Mouse (Mus musculus) gastrocnemius, adult 8-10 months (tissue): ENCODE measurements at regions not wholly inside any gene's neighbourhood (a gene's known extent, or its start where the extent isn't known, plus 50 kb on each side); places are given as distances from the start of the nearest gene placed in this dataset.

ENCODE experiments used
- DNase-seq, 2 experiments: peaks; one replicate each; pipeline ENCODE4 v3.0.0; 2022; ENCODE audit warnings: low spot score in 2 of 2

- no peak for DNase-seq
Measured at GRCm38 (mm10) chr16:76079761-76080502, 57.9 kb upstream of the Samsn1 start.

GRCm38 (mm10) chr16:76078219-76078618 lies 56.1 kb upstream of the Samsn1 start:
- no peak for DNase-seq

GRCm38 (mm10) chr16:76076231-76076630 lies 54.1 kb upstream of the Samsn1 start:
- DNase-seq, result no peak
